Mouse (Mus musculus) left cerebral cortex, postnatal 10 days (tissue): ENCODE data around the gene 4930467E23Rik. TPM values are rescaled to one million over a fixed set of nuclear protein-coding genes. Genes with fewer than 3 reads are reported as not detected.
"Not testable (repeated sequence)": the region's sequence is repeated elsewhere in the genome, so short reads cannot be mapped to it uniquely, and the experiment has no call there.

ENCODE experiments used
- DNase-seq, 2 experiments: peaks; one replicate each; pipeline ENCODE4 v3.0.0; 2021 to 2022; ENCODE audit warnings: low spot score in 2 of 2, mixed read lengths in 1 of 2; ENCODE audit errors: extremely low spot score in 1 of 2
- intact Hi-C: fragments of 180-260 bp; cut with DNase I; formaldehyde crosslinking; loops from one replicate; pipeline ENCODE4 v1.15.1; 2025
- total RNA-seq, 2 experiments: library from RNA; stranded (reverse); gene quantifications; 2 replicates each; pipeline ENCODE4 v1.2.3; 2021

Gene 4930467E23Rik
- total RNA-seq, 2 experiments from 2014 or later: 0.30 TPM; not detected in 1

DNA sequence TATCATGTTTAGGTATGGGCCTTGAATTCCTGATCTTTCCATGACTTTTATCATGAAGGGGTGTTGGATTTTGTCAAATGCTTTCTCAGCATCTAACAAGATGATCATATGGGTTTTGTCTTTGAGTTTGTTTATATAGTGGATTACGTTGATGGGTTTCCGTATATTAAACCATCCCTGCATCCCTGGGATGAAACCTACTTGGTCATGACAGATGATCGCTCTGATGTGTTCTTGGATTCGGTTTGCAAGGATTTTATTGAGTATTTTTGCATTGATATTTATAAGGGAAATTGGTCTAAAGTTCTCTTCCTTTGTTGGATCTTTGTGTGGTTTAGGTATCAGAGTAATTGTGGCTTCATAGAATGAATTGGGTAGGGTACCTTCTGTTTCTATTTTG lies 44.1 kb downstream of the 4930467E23Rik start:
- intact Hi-C loops, DNase-seq: not testable (repeated sequence)

DNA sequence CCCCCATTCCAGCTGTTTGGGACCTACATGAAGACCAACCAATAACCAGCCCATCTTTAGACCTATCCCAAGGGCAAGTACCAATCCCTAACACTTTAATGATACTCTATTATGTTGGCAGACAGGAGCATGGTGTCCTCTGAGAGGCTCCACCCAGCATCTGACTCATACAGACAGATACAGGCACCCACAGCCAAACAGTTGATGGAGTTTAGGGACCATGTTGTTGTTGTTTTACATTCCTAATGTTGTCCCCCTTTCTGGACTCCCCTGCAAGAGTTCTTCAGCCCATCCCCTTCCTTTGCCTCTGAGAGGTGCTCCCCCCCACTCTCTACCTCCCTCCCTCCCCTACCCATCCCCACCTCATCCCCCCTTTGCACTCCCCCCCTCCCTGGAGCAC lies 46.9 kb downstream of the 4930467E23Rik start:
- intact Hi-C loops, DNase-seq: not testable (repeated sequence)

DNA sequence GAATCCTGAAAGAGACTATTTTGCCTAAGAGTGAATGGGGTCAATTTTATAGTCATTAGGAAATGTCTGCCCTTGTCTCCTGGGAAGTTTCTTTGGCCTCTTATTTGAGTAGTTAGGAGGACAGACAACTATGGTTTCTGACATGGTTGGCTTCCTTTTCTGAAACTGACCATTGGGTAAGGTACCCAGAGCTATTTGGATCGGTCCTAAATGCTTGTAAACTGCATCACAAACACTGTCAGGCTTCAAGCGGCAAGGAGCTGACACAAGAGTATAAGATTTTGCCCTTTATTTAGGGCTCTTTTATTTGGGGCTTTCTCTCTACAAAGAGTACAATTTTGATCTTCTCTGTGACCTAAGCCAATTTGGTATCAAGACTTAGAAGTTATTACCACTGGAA lies 48.1 kb downstream of the 4930467E23Rik start:
- intact Hi-C loops, DNase-seq: not testable (repeated sequence)

DNA sequence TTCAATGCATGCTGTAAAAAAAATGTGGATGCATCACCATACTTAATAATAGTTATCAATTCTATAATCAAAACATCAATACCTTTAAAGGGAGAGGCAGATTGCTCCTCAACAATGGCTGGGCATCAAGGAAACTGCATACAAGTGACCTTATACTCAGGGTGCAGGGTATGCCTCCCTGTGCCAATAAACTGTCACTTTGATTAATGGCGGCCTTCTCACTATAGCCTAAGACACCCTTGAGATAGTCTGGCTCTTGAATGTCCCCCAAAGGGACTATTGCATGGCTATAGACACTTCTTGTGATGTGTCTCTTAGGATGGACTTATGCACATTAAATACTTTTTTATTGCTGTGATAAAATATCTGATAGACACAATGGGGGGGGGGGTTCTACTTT lies 48.8 kb downstream of the 4930467E23Rik start:
- intact Hi-C loops, DNase-seq: not testable (repeated sequence)

DNA sequence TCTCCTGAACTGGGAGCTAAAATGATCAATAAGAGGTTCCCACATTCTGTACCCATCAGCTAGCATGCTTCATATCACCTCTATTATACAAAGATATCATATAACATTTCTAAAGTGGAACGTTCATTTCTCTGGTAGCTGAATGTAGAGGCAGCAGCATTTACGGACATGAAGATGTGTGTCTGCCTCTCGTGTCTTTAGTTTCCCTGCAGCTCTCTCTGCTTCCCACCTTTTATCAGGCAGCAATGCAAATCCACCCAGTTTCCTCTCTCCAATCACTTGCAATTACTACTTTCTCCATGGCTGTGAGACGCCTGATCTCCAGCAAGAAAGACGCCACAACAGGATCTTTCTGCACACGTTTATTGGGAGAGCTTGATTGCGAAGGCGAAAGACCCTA lies 49.5 kb downstream of the 4930467E23Rik start:
- intact Hi-C loops, DNase-seq: not testable (repeated sequence)

DNA sequence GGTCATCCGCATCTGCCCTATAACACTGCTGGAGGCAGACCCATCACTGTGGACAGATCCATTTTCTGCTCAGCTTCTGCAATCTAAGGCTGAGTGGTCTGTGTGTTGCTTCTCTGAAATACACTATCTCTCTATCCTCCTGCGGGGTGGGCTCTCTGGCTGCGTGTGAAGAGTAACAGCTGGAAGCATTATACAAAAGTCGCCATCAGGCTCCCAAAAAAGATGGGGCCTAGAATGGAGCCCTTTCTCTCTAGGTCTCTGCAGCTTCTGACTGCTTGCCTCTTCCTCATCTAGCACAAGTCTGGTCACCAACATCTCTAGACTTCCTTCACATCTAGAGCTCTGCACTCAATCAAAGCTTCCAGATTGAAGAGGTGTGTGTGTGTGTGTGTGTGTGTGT lies 50.8 kb downstream of the 4930467E23Rik start:
- intact Hi-C loops, DNase-seq: not testable (repeated sequence)

DNA sequence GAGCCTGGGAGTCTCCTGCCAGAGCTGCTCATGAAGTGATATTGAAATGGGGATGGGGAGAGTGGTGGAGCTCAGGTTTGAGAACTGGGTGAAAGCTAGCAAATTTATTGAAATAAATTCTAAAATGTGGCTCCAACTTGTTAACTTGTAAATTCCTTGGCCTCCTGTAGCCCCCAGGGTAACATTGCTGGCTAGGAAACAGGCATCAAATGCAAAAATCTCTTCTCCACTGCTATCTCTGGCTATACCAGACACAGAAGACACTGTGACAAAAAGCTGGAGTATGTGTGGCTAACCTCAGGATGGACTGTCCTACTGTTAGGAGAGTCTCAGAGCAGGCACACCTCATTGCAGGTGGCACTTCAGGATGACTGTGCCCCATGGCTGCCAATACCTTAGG lies 51.3 kb downstream of the 4930467E23Rik start:
- DNase-seq, intact Hi-C loops: not testable (repeated sequence)

DNA sequence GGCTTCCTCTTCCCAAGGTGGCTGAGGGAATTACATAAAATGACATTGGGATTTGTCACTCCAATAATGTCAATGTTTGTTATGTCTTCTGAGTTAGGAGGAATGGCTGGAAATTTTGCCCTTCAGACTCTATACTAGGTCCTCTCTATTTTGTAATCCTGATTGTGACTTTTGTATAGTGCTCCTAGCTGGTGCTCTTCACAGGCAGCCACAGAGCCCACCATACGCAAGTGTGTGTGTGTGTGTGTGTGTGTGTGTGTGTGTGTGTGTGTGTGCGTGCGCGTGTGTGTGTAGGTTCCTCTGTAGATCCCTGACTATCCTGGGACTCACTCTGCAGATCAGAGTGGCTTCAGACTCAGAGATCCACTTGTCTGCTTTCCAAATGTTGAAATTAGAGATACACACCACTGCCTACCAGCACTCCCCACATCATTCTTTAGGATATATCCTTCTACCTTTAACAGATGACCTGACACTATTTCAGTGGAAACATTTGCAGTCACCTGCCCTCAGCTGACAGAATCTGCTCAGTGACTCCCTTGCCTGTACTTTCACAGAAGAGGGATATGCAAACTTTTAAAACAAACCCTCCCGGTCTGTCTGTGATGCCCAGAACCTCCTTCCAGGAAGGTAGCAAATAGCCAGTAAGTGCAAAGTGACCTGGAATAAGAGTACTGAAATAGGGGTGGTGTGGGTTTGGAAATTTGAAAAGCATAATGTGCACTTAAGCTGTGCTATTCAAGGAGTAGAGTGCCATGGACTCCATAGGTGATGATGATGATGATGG lies 52.1 kb downstream of the 4930467E23Rik start:
- intact Hi-C loops: not testable (repeated sequence)

DNA sequence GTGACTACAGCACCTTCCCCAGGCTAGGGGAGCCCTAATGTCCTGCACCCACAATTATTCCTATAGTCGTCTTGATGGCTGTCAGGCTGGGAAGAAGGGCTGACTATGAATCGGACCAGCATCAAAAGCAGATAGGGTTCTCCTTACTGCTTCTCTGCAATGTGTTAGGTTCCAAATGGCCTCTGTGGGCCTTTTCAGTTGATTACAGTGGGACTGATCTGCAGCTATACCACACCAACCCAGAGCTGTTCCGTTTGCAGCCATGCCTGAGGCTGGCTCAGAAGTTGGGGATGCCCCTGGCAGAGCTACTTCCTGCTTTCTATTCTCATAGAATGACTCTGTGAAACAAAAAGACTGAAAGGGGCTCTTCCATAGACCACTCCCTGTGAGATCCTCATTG lies 53.4 kb downstream of the 4930467E23Rik start:
- intact Hi-C loops: not testable (repeated sequence)
- DNase-seq: peak in 1 of 2 experiments; percentile 23

More for the DNA sequence above, 52.1 kb downstream of the 4930467E23Rik start:
- peak in 1 of 2 experiments; percentile 30 for DNase-seq

DNA sequence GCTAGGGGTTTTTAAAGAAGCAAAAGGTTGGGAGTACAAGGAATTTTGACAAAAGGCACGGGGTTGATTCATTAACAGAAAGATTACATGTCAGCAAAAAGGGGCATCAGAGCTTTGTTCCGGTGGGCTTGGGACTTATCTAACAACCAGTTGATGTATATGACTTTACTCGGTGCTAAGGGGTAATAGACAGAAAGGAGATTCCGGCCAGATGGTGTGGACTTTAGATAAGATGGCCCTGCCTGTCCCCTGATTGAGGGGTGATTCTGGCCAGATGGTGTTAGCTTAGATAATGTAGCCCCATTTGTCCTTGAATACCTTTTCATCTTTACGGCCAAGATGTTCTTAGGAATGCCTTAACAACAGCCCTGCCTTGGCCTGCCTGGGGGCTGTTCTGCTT lies 54.5 kb downstream of the 4930467E23Rik start:
- intact Hi-C loops, DNase-seq: not testable (repeated sequence)

DNA sequence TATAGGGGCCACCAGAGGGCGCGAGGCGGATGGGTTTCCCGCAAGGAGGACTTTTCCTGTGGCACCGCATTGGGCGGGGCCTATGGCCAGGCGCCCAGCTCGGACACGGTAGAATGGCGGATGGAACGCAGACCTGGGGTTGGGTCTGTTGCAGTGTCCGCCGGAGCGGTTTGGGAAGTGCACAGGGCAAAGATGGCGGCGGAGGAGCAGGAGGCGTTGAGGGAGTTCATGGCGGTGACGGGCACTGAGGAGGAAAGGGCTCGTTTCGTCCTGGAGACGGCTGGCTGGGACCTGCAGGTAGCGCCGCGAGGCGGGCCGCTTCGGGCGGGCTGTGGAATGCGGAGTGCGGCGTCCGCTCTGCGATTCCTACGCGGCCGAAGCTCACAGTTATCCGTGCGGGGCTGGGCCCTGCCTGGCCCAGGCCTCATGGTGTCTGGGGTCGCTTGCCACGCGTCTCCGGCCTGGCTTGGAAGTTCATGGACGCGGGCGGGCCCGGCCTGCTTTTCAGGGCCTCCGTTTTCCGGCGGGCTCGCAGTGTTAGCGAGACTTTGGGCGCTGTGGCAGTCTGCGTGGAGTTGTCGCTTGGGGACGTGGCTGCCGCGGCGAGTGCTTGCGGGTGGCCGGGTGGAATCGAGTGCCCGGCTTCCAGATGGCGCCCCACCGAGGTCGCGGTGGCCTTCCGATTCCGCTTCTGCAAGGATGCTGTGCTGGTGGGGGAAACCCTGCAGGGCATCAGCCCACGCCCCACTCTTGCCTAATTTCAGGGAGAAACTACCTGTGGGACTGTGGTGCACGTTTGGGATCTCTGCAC lies 55.4 kb downstream of the 4930467E23Rik start:
- intact Hi-C loops: not testable (repeated sequence)
- DNase-seq: peak; percentile 98 to 99

DNA sequence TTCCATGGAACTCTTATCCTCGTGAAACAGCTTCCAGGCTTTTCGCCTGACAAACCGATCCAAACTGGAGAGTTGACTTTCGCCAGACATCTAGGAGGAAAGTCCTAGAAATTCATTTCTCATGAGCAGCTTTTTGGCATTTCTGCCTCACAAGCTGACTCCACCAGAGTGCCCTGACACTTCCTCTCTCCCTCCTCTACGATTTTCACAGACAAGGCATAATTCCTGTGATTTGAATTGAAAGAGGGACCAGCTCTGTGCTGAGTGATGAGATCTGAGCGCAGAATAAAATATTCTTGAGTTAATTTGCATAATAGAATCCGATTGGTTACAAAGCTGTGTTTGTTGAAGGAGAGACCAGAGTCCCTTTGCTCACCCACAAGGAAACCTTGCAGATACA lies 63.3 kb downstream of the 4930467E23Rik start:
- intact Hi-C loops: not testable (repeated sequence)

More for the DNA sequence above, 63.3 kb downstream of the 4930467E23Rik start:
- DNase-seq: not testable (repeated sequence)

Other genes with a start within 250 kb of the 4930467E23Rik start
- gene Defb7, start 234.5 kb upstream of the 4930467E23Rik start, total RNA-seq: not detected
- gene Gm31371, start 173.8 kb downstream of the 4930467E23Rik start, total RNA-seq: under 1 TPM in 1 of 2 experiments, not detected in 1; 0.51 TPM